Mouse (Mus musculus): ENCODE results near the gene Ucn3. TPM values are rescaled to one million over a fixed set of nuclear protein-coding genes. Genes with fewer than 3 reads are reported as not detected.

Ucn3 gene
- polyA plus RNA-seq, 1 experiment from 2014 or later: not detected

GRCm38 (mm10) chr13:3896032-3896431, 49.1 kb downstream of the Ucn3 start:
- Histone ChIP-seq H3K9ac (ENCODE audit: low read depth, low read length) (no peak overlapping the region), H3K27ac (ENCODE audit: low read length) (no peak overlapping the region), H3K9me3 (replicated peaks; ENCODE audit: control insufficient read depth, low read length) (no peaks in the 10 kb centered on the region), H3K4me1 (ENCODE audit: control insufficient read depth, low read depth, low read length) (peaks cover 20% of the 10 kb centered on the region), H3K36me3 (ENCODE audit: control insufficient read depth, insufficient read depth) (0 out of 2 replicates have a peak, but pooled peaks cover 4% of the 10 kb centered on the region), H3K4me2 (ENCODE audit: low read depth, low read length) (no peak overlapping the region), H3K27me3 (ENCODE audit: control insufficient read depth, insufficient read depth, low read depth, low read length) (no peaks in the 10 kb centered on the region), H3K4me3 (ENCODE audit: low read depth, low read length) (no peak overlapping the region)
- WGBS (ENCODE audit: insufficient replicate concordance): 69% methylated on average over 6 of the region's 6 CpGs
- ATAC-seq (ENCODE audit: low read depth): no peak

GRCm38 (mm10) chr13:3895397-3895980, 49.7 kb downstream of the Ucn3 start:
- Histone ChIP-seq H3K36me3 (ENCODE audit: control insufficient read depth, insufficient read depth) (0 out of 2 replicates have a peak, but pooled peaks cover 4% of the 10 kb centered on the region), H3K9me3 (replicated peaks; ENCODE audit: control insufficient read depth, low read length) (no peaks in the 10 kb centered on the region), H3K9ac (ENCODE audit: low read depth, low read length) (no peak overlapping the region), H3K4me3 (ENCODE audit: low read depth, low read length) (no peak overlapping the region), H3K4me2 (ENCODE audit: low read depth, low read length) (no peak overlapping the region), H3K27ac (ENCODE audit: low read length) (no peak overlapping the region), H3K27me3 (ENCODE audit: control insufficient read depth, insufficient read depth, low read depth, low read length) (no peaks in the 10 kb centered on the region), H3K4me1 (ENCODE audit: control insufficient read depth, low read depth, low read length) (peaks cover 20% of the 10 kb centered on the region)
- ATAC-seq (ENCODE audit: low read depth): no peak
- 70% methylated on average over 8 of the region's 8 CpGs for WGBS (ENCODE audit: insufficient replicate concordance)

DNA sequence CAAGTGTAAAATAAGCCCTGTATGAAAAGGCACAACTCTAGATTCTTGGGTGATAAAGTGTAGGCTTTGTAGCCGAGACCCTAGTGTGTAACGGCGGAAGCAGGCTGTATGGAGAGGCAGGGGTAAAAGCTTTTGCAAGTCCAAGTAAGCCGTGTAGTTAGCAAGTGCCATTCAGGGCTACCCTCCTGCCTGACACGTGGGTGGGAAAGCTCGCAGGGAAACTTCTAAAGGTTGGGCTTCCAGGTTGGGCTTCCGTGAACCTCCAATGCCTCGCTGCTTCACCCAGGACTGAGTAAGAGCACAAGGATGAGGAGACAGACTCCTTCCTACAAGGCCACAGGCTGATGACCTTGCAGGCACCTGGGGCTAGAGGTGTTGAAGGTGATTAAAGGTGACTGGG, 50.6 kb downstream of the Ucn3 start:
- Histone ChIP-seq H3K4me3 (ENCODE audit: low read depth, low read length) (no peak overlapping the region), H3K4me1 (ENCODE audit: control insufficient read depth, low read depth, low read length) (peaks cover 24% of the 10 kb centered on the region), H3K4me2 (ENCODE audit: low read depth, low read length) (no peak overlapping the region), H3K9me3 (replicated peaks; ENCODE audit: control insufficient read depth, low read length) (no peaks in the 10 kb centered on the region), H3K27me3 (ENCODE audit: control insufficient read depth, insufficient read depth, low read depth, low read length) (no peaks in the 10 kb centered on the region), H3K36me3 (ENCODE audit: control insufficient read depth, insufficient read depth) (peaks cover 4% of the 10 kb centered on the region; the same call in 1 of the 2 replicates), H3K27ac (ENCODE audit: low read length) (no peak overlapping the region), H3K9ac (ENCODE audit: low read depth, low read length) (no peak overlapping the region)
- ATAC-seq (ENCODE audit: low read depth): no peak
- 85% methylated on average over 8 of the region's 8 CpGs for WGBS (ENCODE audit: insufficient replicate concordance)

DNA sequence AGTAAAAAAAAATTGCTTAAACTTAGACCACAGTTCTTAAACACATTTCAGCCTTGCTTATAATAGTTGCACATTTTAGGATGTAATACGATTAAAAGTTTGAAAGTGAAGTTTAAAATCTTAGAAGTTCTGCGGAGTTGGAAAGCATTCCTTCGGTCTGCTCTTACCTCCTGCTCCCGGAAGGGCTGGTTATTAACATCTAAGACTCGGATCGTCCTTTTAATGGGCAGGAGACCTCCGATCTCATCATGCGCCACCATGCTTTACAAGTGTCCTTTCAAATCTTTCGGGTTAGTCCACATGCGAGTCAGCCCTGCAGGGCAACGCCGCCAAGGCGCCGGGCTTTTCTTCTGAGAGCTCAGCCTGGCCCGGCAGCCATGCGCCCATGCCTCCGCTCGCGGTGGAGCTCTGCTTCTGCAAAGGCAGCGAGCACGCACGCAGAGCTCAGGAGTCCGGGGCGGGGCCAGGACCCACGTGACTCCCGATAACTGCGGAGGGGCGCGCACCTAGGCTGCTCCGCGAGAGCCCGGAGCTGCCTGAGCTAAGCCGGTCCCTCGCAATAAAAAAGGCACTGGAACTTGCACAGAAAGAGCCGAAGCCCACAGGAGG, 51.9 kb downstream of the Ucn3 start:
- peak overlapping the region; percentile 64 for H3K4me2 ChIP-seq (ENCODE audit: low read depth, low read length)
- no peaks in the 10 kb centered on the region for H3K27me3 ChIP-seq (ENCODE audit: control insufficient read depth, insufficient read depth, low read depth, low read length)
- H3K36me3 ChIP-seq (ENCODE audit: control insufficient read depth, insufficient read depth): peaks cover 7% of the 10 kb centered on the region
- 0% methylated on average over 35 of the region's 35 CpGs for WGBS (ENCODE audit: insufficient replicate concordance)
- H3K27ac ChIP-seq (ENCODE audit: low read length): peak overlapping the region; percentile 79
- peaks cover 29% of the 10 kb centered on the region for H3K4me1 ChIP-seq (ENCODE audit: control insufficient read depth, low read depth, low read length)
- H3K4me3 ChIP-seq (ENCODE audit: low read depth, low read length): peak overlapping the region; percentile 84
- peak; percentile 96 for ATAC-seq (ENCODE audit: low read depth)
- no peaks in the 10 kb centered on the region for H3K9me3 ChIP-seq (replicated peaks; ENCODE audit: control insufficient read depth, low read length)
- peak overlapping the region; percentile 83 for H3K9ac ChIP-seq (ENCODE audit: low read depth, low read length)

DNA sequence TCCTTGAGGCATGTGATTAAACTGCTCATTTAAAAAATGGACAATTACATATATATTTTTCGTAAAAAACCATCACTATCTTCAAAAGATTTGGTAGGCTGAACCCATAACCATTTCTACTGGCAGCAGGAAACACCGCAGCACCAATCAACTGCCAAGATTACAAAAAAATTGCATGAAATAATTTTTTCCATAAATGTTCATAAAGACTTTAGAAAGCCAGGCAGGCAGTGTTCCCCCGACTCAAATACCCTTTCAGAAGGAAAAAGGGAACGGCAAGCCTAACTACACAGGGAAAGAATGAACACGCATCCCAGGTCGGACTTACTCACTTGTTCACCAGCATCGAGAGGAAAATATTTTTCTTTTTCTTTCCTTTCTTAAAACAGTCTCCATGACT, 52.5 kb downstream of the Ucn3 start:
- Histone ChIP-seq H3K4me1 (ENCODE audit: control insufficient read depth, low read depth, low read length) (peaks cover 29% of the 10 kb centered on the region), H3K4me2 (ENCODE audit: low read depth, low read length) (peak overlapping the region; percentile 64)

GRCm38 (mm10) chr13:3891479-3892087, 53.6 kb downstream of the Ucn3 start:
- H3K4me1 ChIP-seq (ENCODE audit: control insufficient read depth, low read depth, low read length): peaks cover 26% of the 10 kb centered on the region
- H3K9me3 ChIP-seq (replicated peaks; ENCODE audit: control insufficient read depth, low read length): no peaks in the 10 kb centered on the region
- peak overlapping the region; percentile 64 for H3K4me2 ChIP-seq (ENCODE audit: low read depth, low read length)
- no peaks in the 10 kb centered on the region for H3K27me3 ChIP-seq (ENCODE audit: control insufficient read depth, insufficient read depth, low read depth, low read length)
- H3K36me3 ChIP-seq (ENCODE audit: control insufficient read depth, insufficient read depth): peaks cover 23% of the 10 kb centered on the region
- ATAC-seq (ENCODE audit: low read depth): peak; percentile 47
- H3K4me3 ChIP-seq (ENCODE audit: low read depth, low read length): peak overlapping the region; percentile 84
- WGBS (ENCODE audit: insufficient replicate concordance): 48% methylated on average over 8 of the region's 8 CpGs
- H3K27ac ChIP-seq (ENCODE audit: low read length): peak overlapping the region; percentile 79
- peak overlapping the region; percentile 83 for H3K9ac ChIP-seq (ENCODE audit: low read depth, low read length)

More for the DNA sequence above, 52.5 kb downstream of the Ucn3 start:
- ATAC-seq (ENCODE audit: low read depth): no peak
- H3K4me3 ChIP-seq (ENCODE audit: low read depth, low read length): peak overlapping the region; percentile 84
- WGBS (ENCODE audit: insufficient replicate concordance): 5% methylated on average over 7 of the region's 7 CpGs
- H3K27me3 ChIP-seq (ENCODE audit: control insufficient read depth, insufficient read depth, low read depth, low read length): no peaks in the 10 kb centered on the region
- peak overlapping the region; percentile 37; the same call in 1 of the 2 replicates for H3K27ac ChIP-seq (ENCODE audit: low read length)
- H3K9me3 ChIP-seq (replicated peaks; ENCODE audit: control insufficient read depth, low read length): no peaks in the 10 kb centered on the region
- peaks cover 13% of the 10 kb centered on the region for H3K36me3 ChIP-seq (ENCODE audit: control insufficient read depth, insufficient read depth)
- H3K9ac ChIP-seq (ENCODE audit: low read depth, low read length): peak overlapping the region; percentile 83

Small RNAs within 50 kb of the gene (microRNA-seq; reads per million reads assigned to microRNA genes)
- gene Gm22460: not detected

Other genes with a start within 250 kb of the Ucn3 start
- gene Calml3, start 141.0 kb downstream of the Ucn3 start, polyA plus RNA-seq (2015; fragmentation: Nextera tagmentation; extraction: Ambion mirVana): not detected in 2 replicates
- not detected in 2 replicates for gene Calm4, start 107.6 kb downstream of the Ucn3 start, polyA plus RNA-seq (2015; fragmentation: Nextera tagmentation; extraction: Ambion mirVana)
- gene Calm5, start 91.2 kb downstream of the Ucn3 start, polyA plus RNA-seq (2015; fragmentation: Nextera tagmentation; extraction: Ambion mirVana): not detected in 2 replicates
- 57.6 and 59.3 TPM in 2 replicates for gene Net1, start 27.1 kb downstream of the Ucn3 start, polyA plus RNA-seq (2015; fragmentation: Nextera tagmentation; extraction: Ambion mirVana)
- gene Tubal3, start 27.1 kb downstream of the Ucn3 start, polyA plus RNA-seq (2015; fragmentation: Nextera tagmentation; extraction: Ambion mirVana): 0.30 TPM in 1 of 2 replicates, not detected in the other
- 12.4 and 16.4 TPM in 2 replicates for gene Akr1c14, start 103.7 kb upstream of the Ucn3 start, polyA plus RNA-seq (2015; fragmentation: Nextera tagmentation; extraction: Ambion mirVana)
- 0.92 and 1.1 TPM in 2 replicates for gene Akr1c18, start 205.3 kb upstream of the Ucn3 start, polyA plus RNA-seq (2015; fragmentation: Nextera tagmentation; extraction: Ambion mirVana)
- 51.7 and 57.5 TPM in 2 replicates for gene Akr1c13, start 245.8 kb upstream of the Ucn3 start, polyA plus RNA-seq (2015; fragmentation: Nextera tagmentation; extraction: Ambion mirVana)

All from liver, embryonic 16.5 days (tissue).